Mouse (Mus musculus): ENCODE results near the gene Tnrc6b.

Tnrc6b gene

GRCm38 (mm10) chr15:80710608-80711363 is at the start of gene Tnrc6b:
Tnrc6b (plus strand) TSS chr15:80711313.
- DNase-seq = peak; percentile 98

GRCm38 (mm10) chr15:80664444-80664843 is 46.7 kb upstream of the Tnrc6b start:
- DNase-seq = no peak

- no peak for DNase-seq
Observed at GRCm38 (mm10) chr15:80671295-80672252, 39.5 kb upstream of the Tnrc6b start, which contains the start of gene Fam83f. Fam83f (plus strand) TSS chr15:80671847.

- DNase-seq = no peak
Observed at GRCm38 (mm10) chr15:80672810-80673209, 38.3 kb upstream of the Tnrc6b start.

- DNase-seq = no peak
Observed at GRCm38 (mm10) chr15:80673337-80674095, 37.6 kb upstream of the Tnrc6b start.

- no peak for DNase-seq
Observed at GRCm38 (mm10) chr15:80674700-80675099, 36.4 kb upstream of the Tnrc6b start.

- no peak for DNase-seq
Observed at GRCm38 (mm10) chr15:80679515-80680215, 31.4 kb upstream of the Tnrc6b start.

GRCm38 (mm10) chr15:80680347-80681030 is 30.6 kb upstream of the Tnrc6b start:
- DNase-seq = no peak

- DNase-seq = no peak
Observed at GRCm38 (mm10) chr15:80681466-80681881, 29.6 kb upstream of the Tnrc6b start.

GRCm38 (mm10) chr15:80682343-80682742 is 28.8 kb upstream of the Tnrc6b start:
- DNase-seq = no peak

- DNase-seq = no peak
Observed at GRCm38 (mm10) chr15:80683151-80683550, 28.0 kb upstream of the Tnrc6b start.

- DNase-seq = no peak
Observed at GRCm38 (mm10) chr15:80683990-80684389, 27.1 kb upstream of the Tnrc6b start.

GRCm38 (mm10) chr15:80684786-80685602 is 26.1 kb upstream of the Tnrc6b start:
- DNase-seq = no peak

GRCm38 (mm10) chr15:80685603-80685895 is 25.6 kb upstream of the Tnrc6b start:
- no peak for DNase-seq

GRCm38 (mm10) chr15:80688536-80688935 is 22.6 kb upstream of the Tnrc6b start:
- DNase-seq = no peak

- no peak for DNase-seq
Observed at GRCm38 (mm10) chr15:80693492-80693891, 17.6 kb upstream of the Tnrc6b start.

- peak; percentile 81 for DNase-seq
Observed at GRCm38 (mm10) chr15:80694125-80694910, 16.8 kb upstream of the Tnrc6b start.

- no peak for DNase-seq
Observed at GRCm38 (mm10) chr15:80697564-80697963, 13.5 kb upstream of the Tnrc6b start.

GRCm38 (mm10) chr15:80701481-80702257 is 9.4 kb upstream of the Tnrc6b start:
- no peak for DNase-seq

Data from cerebellum, adult 8-10 months (tissue).